Mouse (Mus musculus) spleen, postnatal 14 days (tissue): ENCODE data around the gene Olfr194.
"Not testable (repeated sequence)": the region's sequence is repeated elsewhere in the genome, so short reads cannot be mapped to it uniquely, and the experiment has no call there.

Experiments used
- DNase-seq, 2 experiments: peaks; one replicate each; pipeline ENCODE4 v3.0.0; 2021 to 2022; ENCODE audit warnings: low spot score in 2 of 2

Gene Olfr194

GRCm38 (mm10) chr16:59120969-59121368, at the start of gene Olfr194:
TSS of gene Olfr194 (minus strand) at chr16:59121069.
- DNase-seq = no peak

GRCm38 (mm10) chr16:59170354-59170753, 49.5 kb upstream of the Olfr194 start, which contains the start of gene Olfr196:
TSS of gene Olfr196 (minus strand) at chr16:59170454.
- no peak for DNase-seq

- no peak for DNase-seq
Observed at GRCm38 (mm10) chr16:59151996-59152395, 31.1 kb upstream of the Olfr194 start.

GRCm38 (mm10) chr16:59146746-59147145, 25.9 kb upstream of the Olfr194 start, which contains the start of gene Olfr195:
TSS of gene Olfr195 (plus strand) at chr16:59147046.
- DNase-seq = no peak

GRCm38 (mm10) chr16:59141105-59141504, 20.2 kb upstream of the Olfr194 start:
- DNase-seq = no peak

- no peak for DNase-seq
Observed at GRCm38 (mm10) chr16:59130740-59131139, 9.9 kb upstream of the Olfr194 start.

- DNase-seq = no peak
Observed at GRCm38 (mm10) chr16:59111781-59112180, 9.1 kb downstream of the Olfr194 start, which contains the start of gene Olfr193. TSS of gene Olfr193 (minus strand) at chr16:59111881.

- DNase-seq = not testable (repeated sequence)
Observed at GRCm38 (mm10) chr16:59108522-59108921, 12.3 kb downstream of the Olfr194 start.

- no peak for DNase-seq
Observed at GRCm38 (mm10) chr16:59105312-59105711, 15.6 kb downstream of the Olfr194 start.

- not testable (repeated sequence) for DNase-seq
Observed at GRCm38 (mm10) chr16:59089722-59090121, 31.1 kb downstream of the Olfr194 start, which contains the start of gene Olfr191. TSS of gene Olfr191 (minus strand) at chr16:59089822.

GRCm38 (mm10) chr16:59081113-59081512, 39.8 kb downstream of the Olfr194 start:
- DNase-seq = not testable (repeated sequence)

- no peak for DNase-seq
Observed at GRCm38 (mm10) chr16:59077905-59078304, 43.0 kb downstream of the Olfr194 start, which contains the start of gene Olfr190. TSS of gene Olfr190 (minus strand) at chr16:59078005.

GRCm38 (mm10) chr16:59073520-59073919, 47.3 kb downstream of the Olfr194 start:
- no peak for DNase-seq

GRCm38 (mm10) chr16:59071755-59072154, 49.1 kb downstream of the Olfr194 start:
- DNase-seq = no peak
